Mouse (Mus musculus): ENCODE results near the gene Olfr1049. TPM values are rescaled to one million over a fixed set of nuclear protein-coding genes. Genes with fewer than 3 reads are reported as not detected.
"Not testable (repeated sequence)": the region's sequence is repeated elsewhere in the genome, so short reads cannot be mapped to it uniquely, and the experiment has no call there.

Gene Olfr1049
- total RNA-seq (2021), result not detected

GRCm38 (mm10) chr2:86258228-86258627, at the start of gene Olfr1049:
Gene Olfr1049, minus strand, starts transcription at chr2:86258328.
- DNase-seq (ENCODE audit: low spot score); intact Hi-C loops (cut with DNase I): not testable (repeated sequence)

- intact Hi-C loops (cut with DNase I), result no loop called here
- DNase-seq (ENCODE audit: low spot score), result no peak
Measured at GRCm38 (mm10) chr2:86292155-86292554, 34.0 kb upstream of the Olfr1049 start, which contains the start of gene Olfr1052. Gene Olfr1052, plus strand, starts transcription at chr2:86292455.

- intact Hi-C loops (cut with DNase I), result not testable (repeated sequence)
Measured at GRCm38 (mm10) chr2:86278988-86279387, 20.9 kb upstream of the Olfr1049 start, which contains the start of gene Olfr1051. Gene Olfr1051, minus strand, starts transcription at chr2:86279088.

GRCm38 (mm10) chr2:86240189-86240588, 17.9 kb downstream of the Olfr1049 start, which contains the start of gene Olfr1048:
Gene Olfr1048, minus strand, starts transcription at chr2:86240289.
- intact Hi-C loops (cut with DNase I), result no loop called here
- no peak for DNase-seq (ENCODE audit: low spot score)

More at GRCm38 (mm10) chr2:86278988-86279387, 20.9 kb upstream of the Olfr1049 start, which contains the start of gene Olfr1051:
- not testable (repeated sequence) for DNase-seq (ENCODE audit: low spot score)

GRCm38 (mm10) chr2:86231301-86231700, 26.8 kb downstream of the Olfr1049 start, which contains the start of gene Olfr1047:
Gene Olfr1047, minus strand, starts transcription at chr2:86231401.
- intact Hi-C loops (cut with DNase I), result no loop called here
- no peak for DNase-seq (ENCODE audit: low spot score)

GRCm38 (mm10) chr2:86219214-86219613, 38.9 kb downstream of the Olfr1049 start, which contains the start of gene Olfr1046:
Gene Olfr1046, minus strand, starts transcription at chr2:86219314.
- intact Hi-C loops (cut with DNase I), result no loop called here
- no peak for DNase-seq (ENCODE audit: low spot score)

Other genes starting within 250 kb of the Olfr1049 start
- 1 to 10 TPM; 5.3 to 6.2 TPM for gene Olfr1033, start 237.7 kb downstream of the Olfr1049 start, total RNA-seq (2021)
- gene Olfr1034, start 212.5 kb downstream of the Olfr1049 start, total RNA-seq (2021), result under 1 TPM; 0.14 to 0.16 TPM
- not detected for gene Olfr1036, start 184.3 kb downstream of the Olfr1049 start, total RNA-seq (2021)
- gene Olfr1037, start 170.9 kb downstream of the Olfr1049 start, total RNA-seq (2021), result not detected
- gene Olfr1039, start 122.4 kb downstream of the Olfr1049 start, total RNA-seq (2021), result not detected
- not detected for gene Olfr1040, start 111.6 kb downstream of the Olfr1049 start, total RNA-seq (2021)
- gene Olfr1042, start 96.5 kb downstream of the Olfr1049 start, total RNA-seq (2021), result not detected
- gene Olfr1043, start 90.8 kb downstream of the Olfr1049 start, total RNA-seq (2021), result not detected
- not detected for gene Olfr1044, start 80.5 kb downstream of the Olfr1049 start, total RNA-seq (2021)
- gene Olfr52, start 72.6 kb downstream of the Olfr1049 start, total RNA-seq (2021), result not detected
- not detected for gene Olfr1045, start 55.3 kb downstream of the Olfr1049 start, total RNA-seq (2021)
- not detected for gene Olfr1046, start 39.0 kb downstream of the Olfr1049 start, total RNA-seq (2021)
- not detected for gene Olfr1047, start 26.9 kb downstream of the Olfr1049 start, total RNA-seq (2021)
- not detected for gene Olfr1048, start 18.0 kb downstream of the Olfr1049 start, total RNA-seq (2021)
- gene Olfr1051, start 20.8 kb upstream of the Olfr1049 start, total RNA-seq (2021), result not detected
- not detected for gene Olfr1052, start 34.1 kb upstream of the Olfr1049 start, total RNA-seq (2021)
- not detected for gene Olfr1053, start 57.0 kb upstream of the Olfr1049 start, total RNA-seq (2021)
- not detected for gene Olfr1054, start 77.1 kb upstream of the Olfr1049 start, total RNA-seq (2021)
- not detected for gene Olfr1055, start 92.0 kb upstream of the Olfr1049 start, total RNA-seq (2021)
- gene Olfr1056, start 104.1 kb upstream of the Olfr1049 start, total RNA-seq (2021), result not detected
- gene Olfr1057, start 120.1 kb upstream of the Olfr1049 start, total RNA-seq (2021), result not detected
- gene Olfr1058, start 130.2 kb upstream of the Olfr1049 start, total RNA-seq (2021), result not detected
- not detected for gene Olfr1061, start 155.7 kb upstream of the Olfr1049 start, total RNA-seq (2021)
- not detected for gene Olfr1062, start 168.4 kb upstream of the Olfr1049 start, total RNA-seq (2021)
- gene Olfr1065, start 192.3 kb upstream of the Olfr1049 start, total RNA-seq (2021), result not detected
- not detected for gene Olfr1066, start 197.9 kb upstream of the Olfr1049 start, total RNA-seq (2021)
- not detected for gene Olfr228, start 229.1 kb upstream of the Olfr1049 start, total RNA-seq (2021)

Data from heart, postnatal 25 days (tissue).